Mouse (Mus musculus) hindbrain, embryonic 15.5 days (tissue): ENCODE data around the gene Hbs1l. TPM values are rescaled to one million over a fixed set of nuclear protein-coding genes. Genes with fewer than 3 reads are reported as not detected.

ENCODE experiments used
- ATAC-seq: fragments of 200-750 bp; cut with Nextera tagmentation; 2 replicates; pipeline ENCODE4 v1.8.0; 2017; ENCODE audit warnings: low read depth, moderate number of reproducible peaks, moderate TSS enrichment; ENCODE audit not compliant: low FRiP score
- H3K27ac ChIP-seq: fragments of 300-500 bp; sonication (generic); replicated peaks from 2 replicates; pipeline ENCODE4 v1.5.1; 2015; ENCODE audit warnings: mild to moderate bottlenecking, inconsistent platforms
- H3K27me3 ChIP-seq: fragments of 300-500 bp; sonication (generic); 2 replicates; pipeline ENCODE4 v1.6.1; 2015; ENCODE audit warnings: control low read depth, inconsistent platforms
- H3K36me3 ChIP-seq: fragments of 300-500 bp; sonication (generic); 2 replicates; pipeline ENCODE4 v1.6.1; 2015; ENCODE audit warnings: control low read depth, inconsistent platforms
- H3K4me1 ChIP-seq: fragments of 300-500 bp; sonication (generic); replicated peaks from 2 replicates; pipeline ENCODE4 v1.6.1; 2015; ENCODE audit warnings: control low read depth, inconsistent platforms
- H3K4me2 ChIP-seq: fragments of 300-500 bp; sonication (generic); 2 replicates; pipeline ENCODE4 v1.6.1; 2015; ENCODE audit warnings: moderate library complexity, mild to moderate bottlenecking, inconsistent platforms
- H3K4me3 ChIP-seq: fragments of 300-500 bp; sonication (generic); 2 replicates; pipeline ENCODE4 v1.5.1; 2015; ENCODE audit warnings: mild to moderate bottlenecking, inconsistent platforms
- H3K9ac ChIP-seq: fragments of 300-500 bp; sonication (generic); 2 replicates; pipeline ENCODE4 v1.6.1; 2015; ENCODE audit warnings: inconsistent platforms
- H3K9me3 ChIP-seq: fragments of 300-500 bp; sonication (generic); 2 replicates; pipeline ENCODE4 v1.6.1; 2016; ENCODE audit warnings: control low read depth, inconsistent platforms
- WGBS: fragments of 180-500 bp; shearing (Covaris S2); methylation state at CpG from one replicate; pipeline ENCODE4 v1.1.7; 2015; 5-methylcytosine and 5-hydroxymethylcytosine counted together
- polyA plus RNA-seq: library from polyadenylated mRNA; unstranded; fragments of >200 nt; fragmentation: Nextera tagmentation; extraction: Ambion mirVana; gene quantifications from 2 replicates; pipeline ENCODE4 v1.2.1, GENCODE M21; 2015

Gene Hbs1l
- polyA plus RNA-seq, 1 experiment from 2014 or later = 90.5 TPM

GRCm38 (mm10) chr10:21318250-21318649 is 22.5 kb downstream of the Hbs1l start:
- Histone ChIP-seq H3K27me3 (no peaks in the 10 kb centered on the region), H3K4me2 (no peak overlapping the region), H3K9ac (no peak overlapping the region), H3K4me3 (no peak overlapping the region), H3K27ac (no peak overlapping the region), H3K4me1 (0 out of 2 replicates have a peak, but pooled peaks cover 3% of the 10 kb centered on the region), H3K9me3 (no peaks in the 10 kb centered on the region), H3K36me3 (peaks cover 7% of the 10 kb centered on the region; the same call in 1 of the 2 replicates)
- ATAC-seq = peak; percentile 15; the same call in 1 of the 2 replicates
- WGBS = 92% methylated on average over 4 of the region's 4 CpGs

- H3K9me3 ChIP-seq = no peaks in the 10 kb centered on the region
- no peak for ATAC-seq
- H3K27ac ChIP-seq = no peak overlapping the region
- no peak overlapping the region for H3K4me3 ChIP-seq
- peaks cover 7% of the 10 kb centered on the region; the same call in 1 of the 2 replicates for H3K36me3 ChIP-seq
- H3K9ac ChIP-seq = no peak overlapping the region
- no peak overlapping the region for H3K4me2 ChIP-seq
- no peaks in the 10 kb centered on the region for H3K27me3 ChIP-seq
- H3K4me1 ChIP-seq = no peaks in the 10 kb centered on the region
- WGBS = 96% methylated on average over 1 of the region's 1 CpGs
These were observed 23.2 kb downstream of the Hbs1l start for GRCm38 (mm10) chr10:21318996-21319395.

- Histone ChIP-seq H3K27me3 (no peaks in the 10 kb centered on the region), H3K9me3 (no peaks in the 10 kb centered on the region), H3K4me2 (no peak overlapping the region), H3K9ac (no peak overlapping the region), H3K36me3 (peaks cover 7% of the 10 kb centered on the region; the same call in 1 of the 2 replicates), H3K27ac (no peak overlapping the region), H3K4me3 (no peak overlapping the region), H3K4me1 (no peaks in the 10 kb centered on the region)
- 90% methylated on average over 6 of the region's 6 CpGs for WGBS
- ATAC-seq = no peak
These were observed 24.8 kb downstream of the Hbs1l start for GRCm38 (mm10) chr10:21320601-21321000.

- Histone ChIP-seq H3K36me3 (0 out of 2 replicates have a peak, but pooled peaks cover 2% of the 10 kb centered on the region), H3K27me3 (no peaks in the 10 kb centered on the region), H3K4me2 (no peak overlapping the region), H3K9ac (no peak overlapping the region), H3K9me3 (no peaks in the 10 kb centered on the region), H3K27ac (no peak overlapping the region), H3K4me1 (no peaks in the 10 kb centered on the region), H3K4me3 (no peak overlapping the region)
- ATAC-seq = no peak
- WGBS = 93% methylated on average over 6 of the region's 6 CpGs
These were observed 30.6 kb downstream of the Hbs1l start for GRCm38 (mm10) chr10:21326352-21326751.

GRCm38 (mm10) chr10:21327605-21328135 is 31.9 kb downstream of the Hbs1l start:
- Histone ChIP-seq H3K9ac (no peak overlapping the region), H3K4me3 (no peak overlapping the region), H3K9me3 (no peaks in the 10 kb centered on the region), H3K27me3 (no peaks in the 10 kb centered on the region), H3K27ac (no peak overlapping the region), H3K4me1 (no peaks in the 10 kb centered on the region), H3K4me2 (no peak overlapping the region), H3K36me3 (0 out of 2 replicates have a peak, but pooled peaks cover 3% of the 10 kb centered on the region)
- 89% methylated on average over 7 of the region's 7 CpGs for WGBS
- ATAC-seq = no peak

- Histone ChIP-seq H3K36me3 (peaks cover 14% of the 10 kb centered on the region), H3K9ac (no peak overlapping the region), H3K9me3 (no peaks in the 10 kb centered on the region), H3K27ac (no peak overlapping the region), H3K4me1 (no peaks in the 10 kb centered on the region), H3K27me3 (no peaks in the 10 kb centered on the region), H3K4me2 (no peak overlapping the region), H3K4me3 (no peak overlapping the region)
- WGBS = 86% methylated on average over 7 of the region's 7 CpGs
- ATAC-seq = no peak
These were observed 38.7 kb downstream of the Hbs1l start for GRCm38 (mm10) chr10:21334349-21335105.

GRCm38 (mm10) chr10:21335534-21335933 is 39.8 kb downstream of the Hbs1l start:
- Histone ChIP-seq H3K9ac (no peak overlapping the region), H3K4me1 (no peaks in the 10 kb centered on the region), H3K27ac (no peak overlapping the region), H3K36me3 (peaks cover 14% of the 10 kb centered on the region), H3K9me3 (no peaks in the 10 kb centered on the region), H3K27me3 (no peaks in the 10 kb centered on the region), H3K4me3 (no peak overlapping the region), H3K4me2 (no peak overlapping the region)
- 96% methylated on average over 5 of the region's 5 CpGs for WGBS
- ATAC-seq = no peak

- peaks cover 11% of the 10 kb centered on the region for H3K36me3 ChIP-seq
- no peak for ATAC-seq
- 65% methylated on average over 2 of the region's 2 CpGs for WGBS
These were observed 41.4 kb downstream of the Hbs1l start for GRCm38 (mm10) chr10:21337191-21337590.

GRCm38 (mm10) chr10:21341706-21342105 is 45.9 kb downstream of the Hbs1l start:
- no peak overlapping the region for H3K4me3 ChIP-seq
- no peaks in the 10 kb centered on the region for H3K27me3 ChIP-seq
- no peak overlapping the region for H3K27ac ChIP-seq
- H3K4me1 ChIP-seq = no peaks in the 10 kb centered on the region
- no peak overlapping the region for H3K4me2 ChIP-seq
- no peak for ATAC-seq
- H3K36me3 ChIP-seq = peaks cover 18% of the 10 kb centered on the region
- WGBS = 77% methylated on average over 14 of the region's 14 CpGs
- no peak overlapping the region for H3K9ac ChIP-seq
- no peaks in the 10 kb centered on the region for H3K9me3 ChIP-seq

More at GRCm38 (mm10) chr10:21337191-21337590, 41.4 kb downstream of the Hbs1l start:
- no peaks in the 10 kb centered on the region for H3K9me3 ChIP-seq
- H3K9ac ChIP-seq = no peak overlapping the region
- no peak overlapping the region for H3K27ac ChIP-seq
- H3K4me1 ChIP-seq = no peaks in the 10 kb centered on the region
- H3K4me3 ChIP-seq = no peak overlapping the region
- H3K27me3 ChIP-seq = no peaks in the 10 kb centered on the region
- no peak overlapping the region for H3K4me2 ChIP-seq

GRCm38 (mm10) chr10:21342331-21343005 is 46.7 kb downstream of the Hbs1l start:
- Histone ChIP-seq H3K9ac (no peak overlapping the region), H3K36me3 (peaks cover 17% of the 10 kb centered on the region), H3K27me3 (no peaks in the 10 kb centered on the region), H3K4me1 (no peaks in the 10 kb centered on the region), H3K27ac (no peak overlapping the region), H3K9me3 (no peaks in the 10 kb centered on the region), H3K4me2 (no peak overlapping the region), H3K4me3 (no peak overlapping the region)
- ATAC-seq = no peak
- WGBS = 85% methylated on average over 11 of the region's 11 CpGs

- Histone ChIP-seq H3K9ac (no peak overlapping the region), H3K9me3 (no peaks in the 10 kb centered on the region), H3K4me2 (no peak overlapping the region), H3K27me3 (no peaks in the 10 kb centered on the region), H3K4me3 (no peak overlapping the region), H3K27ac (no peak overlapping the region), H3K4me1 (no peaks in the 10 kb centered on the region), H3K36me3 (peaks cover 33% of the 10 kb centered on the region)
- no peak for ATAC-seq
- 86% methylated on average over 4 of the region's 4 CpGs for WGBS
These were observed 51.6 kb downstream of the Hbs1l start for GRCm38 (mm10) chr10:21347332-21347731.

- Histone ChIP-seq H3K4me3 (no peak overlapping the region), H3K27me3 (no peaks in the 10 kb centered on the region), H3K36me3 (peaks cover 42% of the 10 kb centered on the region), H3K4me2 (no peak overlapping the region), H3K4me1 (no peaks in the 10 kb centered on the region), H3K27ac (no peak overlapping the region), H3K9ac (no peak overlapping the region), H3K9me3 (no peaks in the 10 kb centered on the region)
- no peak for ATAC-seq
- 95% methylated on average over 5 of the region's 5 CpGs for WGBS
These were observed 53.7 kb downstream of the Hbs1l start for GRCm38 (mm10) chr10:21349449-21349848.
